Comparison of ENCODE assay signal across 8 mouse cellular contexts in the genomic region with DNA sequence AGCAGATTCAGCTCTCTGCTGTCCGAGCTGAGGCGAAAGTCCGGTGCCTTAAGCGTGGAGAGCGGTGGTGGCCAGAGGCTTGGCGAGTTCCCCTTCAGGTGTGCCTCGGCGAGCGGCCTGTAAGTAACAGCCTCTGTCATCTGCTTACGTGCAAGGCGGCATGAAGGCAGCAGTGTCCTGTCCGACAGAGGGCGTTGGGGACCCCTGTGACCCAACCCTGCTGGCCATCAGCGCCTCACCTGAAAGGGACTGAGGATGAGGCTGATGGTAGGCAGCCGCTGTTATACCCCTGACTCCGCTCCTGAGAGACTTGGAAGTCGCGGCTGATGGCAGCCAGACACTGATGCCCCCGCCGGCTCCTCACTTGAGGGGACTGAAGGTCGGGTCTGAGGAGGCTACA. TPM values are rescaled to one million over a fixed set of nuclear protein-coding genes. Genes with fewer than 3 reads are reported as not detected.
DNase-seq lines count a peak whose midpoint lies in the region; ATAC-seq and TF ChIP-seq lines count a peak whose summit lies in the region.
"Not testable (repeated sequence)": the region's sequence is repeated elsewhere in the genome, so short reads cannot be mapped to it uniquely, and the experiment has no call there.

No protein-coding gene starts in this region.

- peak; percentile 59 for TF ChIP-seq CTCF in liver, postnatal 0 days (IDR thresholded peaks at IDR 0.05; ENCODE audit: low read depth)

- H3K27me3 ChIP-seq in erythroblast, embryonic 14.5 days (ENCODE audit: control insufficient read depth); heart, embryonic 14.5 days (ENCODE audit: control insufficient read depth, insufficient read depth, low read length); liver, postnatal 0 days (ENCODE audit: insufficient read depth, low read length); neural tube, embryonic 13.5 days: not testable (repeated sequence)

- peak overlapping the region; percentile 71 for H3K9ac ChIP-seq in heart, embryonic 14.5 days (ENCODE audit: low read length)
- H3K9ac ChIP-seq in liver, postnatal 0 days (replicated peaks), result peak overlapping the region; percentile 67
- peak overlapping the region; percentile 73 for H3K9ac ChIP-seq in neural tube, embryonic 13.5 days

- TF ChIP-seq EP300 in liver, postnatal 0 days (IDR thresholded peaks at IDR 0.05; ENCODE audit: low read depth), result not testable (repeated sequence)

- H3K27ac ChIP-seq in heart, embryonic 14.5 days (replicated peaks in 1 of 2; ENCODE audit: control insufficient read depth in 1 of 2, insufficient read depth in 1 of 2, low read depth in 2 of 2, low read length in 2 of 2), result peak overlapping the region in 1 of 2 experiments; percentile 64; a peak in 3 of 4 replicates
- peak overlapping the region; percentile 74 for H3K27ac ChIP-seq in liver, postnatal 0 days (ENCODE audit: low read depth)
- peak overlapping the region; percentile 76 for H3K27ac ChIP-seq in neural tube, embryonic 13.5 days (replicated peaks)

- H3K9me3 ChIP-seq in erythroblast, embryonic 14.5 days (ENCODE audit: control insufficient read depth, low read length); heart, embryonic 14.5 days (ENCODE audit: control insufficient read depth, low read length); liver, postnatal 0 days (ENCODE audit: low read length); neural tube, embryonic 13.5 days: not testable (repeated sequence)

- H3K4me2 ChIP-seq in heart, embryonic 14.5 days (ENCODE audit: low read length), result peak overlapping the region; percentile 73
- H3K4me2 ChIP-seq in liver, postnatal 0 days (ENCODE audit: low read depth, low read length), result peak overlapping the region; percentile 71
- H3K4me2 ChIP-seq in neural tube, embryonic 13.5 days, result peak overlapping the region; percentile 64

- WGBS in heart, embryonic 14.5 days, result 1% methylated on average over 16 of the region's 21 CpGs
- WGBS in liver, postnatal 0 days (ENCODE audit: insufficient replicate concordance), result 0% methylated on average over 15 of the region's 21 CpGs
- WGBS in neural tube, embryonic 13.5 days, result under 1% methylated on average over 16 of the region's 21 CpGs

- peak overlapping the region; percentile 67 for H3K4me3 ChIP-seq in erythroblast, embryonic 14.5 days (replicated peaks)
- H3K4me3 ChIP-seq in heart, embryonic 14.5 days (ENCODE audit: control insufficient read depth in 1 of 2, insufficient read depth in 1 of 2, low read depth in 1 of 2, low read length in 2 of 2), result peak overlapping the region; percentile 50
- H3K4me3 ChIP-seq in liver, postnatal 0 days (ENCODE audit: low read depth, low read length), result peak overlapping the region; percentile 61
- peak overlapping the region; percentile 53 for H3K4me3 ChIP-seq in neural tube, embryonic 13.5 days

- peaks cover 19% of the 10 kb centered on the region for H3K4me1 ChIP-seq in erythroblast, embryonic 14.5 days (ENCODE audit: control insufficient read depth)
- not testable (repeated sequence) for H3K4me1 ChIP-seq in heart, embryonic 14.5 days (ENCODE audit: control insufficient read depth in 2 of 2, insufficient read depth in 2 of 2, low read length in 2 of 2); liver, postnatal 0 days (ENCODE audit: insufficient read depth); neural tube, embryonic 13.5 days (replicated peaks)

- DNase-seq in CD4-positive, CD25-positive, alpha-beta regulatory T cell, adult 2 months (ENCODE audit: low read depth, low spot score), result peak; percentile 65
- DNase-seq in brain, embryonic 18.5 days (ENCODE audit: low read depth, low spot score), result peak; percentile 14
- peak; percentile 57 to 77 for DNase-seq in kidney, postnatal 25 days
- DNase-seq in liver, postnatal 0 days, result peak; percentile 72
- DNase-seq in telencephalon, adult 2 months (ENCODE audit: low read depth, low spot score), result peak; percentile 24

- not testable (repeated sequence) for ATAC-seq in heart, embryonic 14.5 days (ENCODE audit: insufficient number of reproducible peaks, insufficient read depth, low FRiP score, low read depth); liver, postnatal 0 days; neural tube, embryonic 13.5 days (ENCODE audit: low read depth)

- not testable (repeated sequence) for H3K36me3 ChIP-seq in erythroblast, embryonic 14.5 days (ENCODE audit: control insufficient read depth); heart, embryonic 14.5 days (ENCODE audit: control insufficient read depth, insufficient read depth, low read length); liver, postnatal 0 days (replicated peaks; ENCODE audit: insufficient read depth, low read length); neural tube, embryonic 13.5 days

RNA-seq across cellular contexts. Expression of a gene that starts 0.2 kb away (rescaled TPM):
- polyA plus RNA-seq in erythroblast, embryonic 14.5 days (2012), result 0.04 TPM in 1 of 2 replicates, not detected in the other
- 18.9 and 19.8 TPM in 2 replicates for polyA plus RNA-seq in heart, embryonic 14.5 days (2014; fragmentation: Nextera tagmentation; extraction: Ambion mirVana)
- 3.8 and 5.1 TPM in 2 replicates for polyA plus RNA-seq in liver, postnatal 0 days (2015; fragmentation: Nextera tagmentation; extraction: Ambion mirVana)
- 10.5 and 12.7 TPM in 2 replicates for polyA plus RNA-seq in neural tube, embryonic 13.5 days (2015; fragmentation: Nextera tagmentation; extraction: Ambion mirVana)

RNA-seq across cellular contexts. Expression of a gene that starts 0.3 kb away (rescaled TPM):
- polyA plus RNA-seq in erythroblast, embryonic 14.5 days (2012), result 0.07 and 1.5 TPM in 2 replicates
- polyA plus RNA-seq in heart, embryonic 14.5 days (2014; fragmentation: Nextera tagmentation; extraction: Ambion mirVana), result 6.9 and 7.9 TPM in 2 replicates
- polyA plus RNA-seq in liver, postnatal 0 days (2015; fragmentation: Nextera tagmentation; extraction: Ambion mirVana), result 3.0 and 3.5 TPM in 2 replicates
- polyA plus RNA-seq in neural tube, embryonic 13.5 days (2015; fragmentation: Nextera tagmentation; extraction: Ambion mirVana), result 11.6 and 11.7 TPM in 2 replicates

RNA-seq across cellular contexts. Expression of a gene that starts 47.2 kb away (rescaled TPM):
- 0.99 and 1.2 TPM in 2 replicates for polyA plus RNA-seq in erythroblast, embryonic 14.5 days (2012)
- 32.0 and 34.6 TPM in 2 replicates for polyA plus RNA-seq in heart, embryonic 14.5 days (2014; fragmentation: Nextera tagmentation; extraction: Ambion mirVana)
- polyA plus RNA-seq in liver, postnatal 0 days (2015; fragmentation: Nextera tagmentation; extraction: Ambion mirVana), result 12.8 and 15.2 TPM in 2 replicates
- polyA plus RNA-seq in neural tube, embryonic 13.5 days (2015; fragmentation: Nextera tagmentation; extraction: Ambion mirVana), result 14.0 and 17.9 TPM in 2 replicates

RNA-seq across cellular contexts. Expression of a gene that starts 55.3 kb away (rescaled TPM):
- not detected in 2 replicates for polyA plus RNA-seq in erythroblast, embryonic 14.5 days (2012)
- polyA plus RNA-seq in heart, embryonic 14.5 days (2014; fragmentation: Nextera tagmentation; extraction: Ambion mirVana), result 0.30 and 0.36 TPM in 2 replicates
- 0.05 and 0.08 TPM in 2 replicates for polyA plus RNA-seq in liver, postnatal 0 days (2015; fragmentation: Nextera tagmentation; extraction: Ambion mirVana)
- polyA plus RNA-seq in neural tube, embryonic 13.5 days (2015; fragmentation: Nextera tagmentation; extraction: Ambion mirVana), result 0.15 and 0.47 TPM in 2 replicates

Comparison
In these comparisons a context has a peak if more than half of its experiments do, and no peak if none do; other contexts are left out.
1. DNase-seq: peak in every context shown above with its lines; median percentile 72 in liver, postnatal 0 days; 67 in kidney, postnatal 25 days; 65 in CD4-positive, CD25-positive, alpha-beta regulatory T cell, adult 2 months; 24 in telencephalon, adult 2 months; 14 in brain, embryonic 18.5 days.